Mouse (Mus musculus) C2C12 (cell line): ENCODE measurements around the gene Pla2g12b. TPM values are rescaled to one million over a fixed set of nuclear protein-coding genes. Genes with fewer than 3 reads are reported as not detected.
"Not testable (repeated sequence)": the region's sequence is repeated elsewhere in the genome, so short reads cannot be mapped to it uniquely, and the experiment has no call there.

Experiments used
- H3K27me3 ChIP-seq: one replicate; pipeline ENCODE4 v1.6.1; 2011; ENCODE audit not compliant: control insufficient read depth, insufficient read depth, insufficient read length
- H3K36me3 ChIP-seq: one replicate; pipeline ENCODE4 v1.6.1; 2011; ENCODE audit not compliant: control insufficient read depth, insufficient read depth
- H3K4me3 ChIP-seq: one replicate; pipeline ENCODE4 v1.5.1; 2011; ENCODE audit warnings: mild to moderate bottlenecking, control low read depth; ENCODE audit not compliant: poor library complexity, insufficient read depth, severe bottlenecking
- H3K79me2 ChIP-seq: one replicate; pipeline ENCODE4 v1.6.1; 2011; ENCODE audit not compliant: control insufficient read depth, insufficient read depth
- H3K79me3 ChIP-seq: one replicate; pipeline ENCODE4 v1.6.1; 2011; ENCODE audit warnings: low read depth, control low read depth
- H3ac ChIP-seq: one replicate; pipeline ENCODE3; 2011; ENCODE audit warnings: low read depth; ENCODE audit not compliant: control insufficient read depth, insufficient read length
- CEBPB ChIP-seq: IDR thresholded peaks from one replicate; pipeline ENCODE4 v1.6.1; 2011; ENCODE audit warnings: low read depth, mild to moderate bottlenecking, control low read depth, moderate library complexity
- CTCF ChIP-seq: IDR thresholded peaks from one replicate; pipeline ENCODE4 v1.5.1; 2011; ENCODE audit not compliant: control insufficient read depth, insufficient read depth, insufficient read length
- FOSL1 ChIP-seq: IDR thresholded peaks from one replicate; pipeline ENCODE4 v1.8.0; 2011; ENCODE audit warnings: mild to moderate bottlenecking, low read length; ENCODE audit not compliant: poor library complexity, insufficient read depth, severe bottlenecking
- MAX ChIP-seq: IDR thresholded peaks from one replicate; pipeline ENCODE4 v1.6.1; 2011; ENCODE audit warnings: mild to moderate bottlenecking, control low read depth
- MYOD1 ChIP-seq: IDR thresholded peaks from one replicate; pipeline ENCODE4 v1.6.1; 2011; ENCODE audit warnings: low read depth; ENCODE audit not compliant: control insufficient read depth, insufficient read length
- MYOG ChIP-seq: IDR thresholded peaks from one replicate; pipeline ENCODE4 v1.6.1; 2011; ENCODE audit not compliant: control insufficient read depth, insufficient read length; ENCODE audit errors: extremely low read depth
- USF1 ChIP-seq: IDR thresholded peaks from one replicate; pipeline ENCODE4 v1.6.1; 2011; ENCODE audit warnings: low read depth, mild to moderate bottlenecking, control low read depth, moderate library complexity
- polyA plus RNA-seq: library from polyadenylated mRNA; unstranded; fragments of >200 nt; fragmentation: generic; extraction: Trizol; gene quantifications from one replicate; pipeline ENCODE4 v1.2.1, GENCODE M21; 2012; ENCODE audit warnings: missing spikeins

The Pla2g12b gene
- polyA plus RNA-seq, 1 experiment, result not detected

DNA sequence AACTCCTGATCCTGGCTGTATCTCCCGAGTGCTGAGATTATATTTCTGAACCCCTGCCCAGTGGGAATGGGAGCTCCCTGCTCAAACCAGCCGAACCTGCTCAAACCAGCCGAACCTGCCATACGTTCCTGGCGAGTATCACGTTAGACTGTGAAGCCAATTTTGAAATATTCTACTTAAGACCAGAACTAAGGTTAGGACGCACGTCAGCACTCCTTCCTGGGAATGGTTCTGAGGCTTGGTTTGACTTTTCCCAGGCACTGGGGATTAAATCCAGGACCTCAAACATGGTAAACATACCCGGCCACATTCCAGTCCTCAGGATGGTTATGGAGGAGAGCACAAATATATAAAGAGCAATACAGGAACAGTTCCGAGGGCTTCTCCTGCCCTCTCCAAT, 25.6 kb upstream of the Pla2g12b start:
- TF ChIP-seq MYOG (no peak), CTCF (no peak), CEBPB (no peak), MAX (no peak), FOSL1 (no peak), USF1 (no peak), MYOD1 (no peak)
- Histone ChIP-seq H3K79me2 (no peaks in the 10 kb centered on the region), H3K79me3 (no peaks in the 10 kb centered on the region), H3K4me3 (no peak overlapping the region), H3K36me3 (peaks cover 18% of the 10 kb centered on the region), H3ac (no peak overlapping the region), H3K27me3 (no peaks in the 10 kb centered on the region)

DNA sequence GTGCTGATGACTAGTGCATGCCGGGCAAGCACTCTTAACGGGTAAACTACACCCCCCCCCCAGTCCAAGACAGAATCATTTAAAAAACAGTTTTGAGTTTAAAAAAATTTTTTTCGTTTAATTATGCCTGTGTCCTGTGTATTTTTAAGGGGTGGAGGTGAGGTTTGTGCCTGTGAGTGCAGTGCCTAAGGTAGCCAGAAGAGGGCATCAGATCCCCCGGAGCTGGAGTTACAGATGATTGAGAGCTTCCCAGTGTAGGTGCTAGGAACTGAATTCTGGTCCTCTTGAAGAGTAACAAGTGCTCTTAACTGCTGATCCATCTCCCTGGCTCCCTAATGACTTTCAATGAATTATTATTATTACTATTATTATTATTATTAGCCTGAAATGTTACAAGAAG, 24.7 kb upstream of the Pla2g12b start:
- no peak for TF ChIP-seq CEBPB
- no peak for TF ChIP-seq FOSL1
- no peak for TF ChIP-seq MAX
- no peak for TF ChIP-seq CTCF
- no peak for TF ChIP-seq MYOG
- no peak for TF ChIP-seq USF1
- TF ChIP-seq MYOD1, result no peak
- H3ac ChIP-seq, result no peak overlapping the region

DNA sequence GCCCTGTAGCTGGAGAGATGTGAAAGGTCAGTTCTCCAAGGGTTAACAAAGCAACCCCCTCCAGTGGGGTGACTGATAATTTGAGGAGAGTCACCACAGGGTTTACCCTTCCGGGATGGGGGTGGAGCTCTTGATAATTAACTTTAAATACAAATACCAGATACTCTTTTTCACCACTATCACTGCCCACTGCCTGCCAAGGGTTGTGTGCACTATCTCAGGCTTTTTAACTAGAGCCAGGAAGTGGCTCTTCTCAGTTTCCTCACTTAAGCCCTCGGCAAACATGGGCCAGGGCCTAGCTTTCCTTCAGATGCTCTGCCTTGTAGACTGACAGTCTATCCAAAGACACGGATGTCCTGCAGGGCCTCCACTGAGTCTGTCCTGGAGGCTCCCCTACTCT, 23.5 kb upstream of the Pla2g12b start:
- no peak overlapping the region for H3K4me3 ChIP-seq
- no peaks in the 10 kb centered on the region for H3K79me2 ChIP-seq
- no peak overlapping the region for H3ac ChIP-seq
- TF ChIP-seq FOSL1 (no peak), USF1 (no peak), MYOD1 (no peak), CTCF (no peak), CEBPB (no peak), MYOG (no peak), MAX (no peak)
- H3K36me3 ChIP-seq, result peaks cover 6% of the 10 kb centered on the region
- H3K27me3 ChIP-seq, result no peaks in the 10 kb centered on the region
- no peaks in the 10 kb centered on the region for H3K79me3 ChIP-seq

More for the DNA sequence above, 24.7 kb upstream of the Pla2g12b start:
- Histone ChIP-seq H3K79me2 (no peaks in the 10 kb centered on the region), H3K36me3 (peaks cover 10% of the 10 kb centered on the region), H3K27me3 (no peaks in the 10 kb centered on the region), H3K79me3 (no peaks in the 10 kb centered on the region), H3K4me3 (no peak overlapping the region)

DNA sequence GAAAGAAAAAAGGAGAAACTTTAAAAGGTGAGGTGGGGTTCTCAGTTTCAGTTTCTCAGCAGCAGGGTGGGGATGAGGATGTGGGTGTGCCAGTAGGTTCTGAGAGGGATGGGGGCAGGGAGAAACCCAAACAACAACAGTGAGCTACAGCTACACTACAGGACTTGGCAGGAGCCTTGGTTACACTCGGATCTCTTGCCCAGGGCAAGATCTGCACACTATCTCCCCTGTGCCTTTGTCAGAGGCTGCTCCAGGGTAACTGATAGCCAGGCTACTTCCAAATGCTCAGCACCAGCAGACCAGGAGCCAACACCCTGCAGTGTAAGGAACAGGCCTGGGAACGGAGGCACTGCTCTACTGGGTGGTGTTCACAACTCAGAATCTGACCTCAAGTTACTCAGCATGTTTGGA, 23.0 kb upstream of the Pla2g12b start:
- no peak overlapping the region for H3K4me3 ChIP-seq
- no peaks in the 10 kb centered on the region for H3K27me3 ChIP-seq
- no peaks in the 10 kb centered on the region for H3K79me3 ChIP-seq
- H3K79me2 ChIP-seq, result no peaks in the 10 kb centered on the region
- no peak overlapping the region for H3ac ChIP-seq
- H3K36me3 ChIP-seq, result peaks cover 6% of the 10 kb centered on the region
- no peak for TF ChIP-seq MAX
- no peak for TF ChIP-seq MYOD1
- TF ChIP-seq MYOG, result no peak
- no peak for TF ChIP-seq CEBPB
- no peak for TF ChIP-seq USF1
- no peak for TF ChIP-seq CTCF
- TF ChIP-seq FOSL1, result no peak

DNA sequence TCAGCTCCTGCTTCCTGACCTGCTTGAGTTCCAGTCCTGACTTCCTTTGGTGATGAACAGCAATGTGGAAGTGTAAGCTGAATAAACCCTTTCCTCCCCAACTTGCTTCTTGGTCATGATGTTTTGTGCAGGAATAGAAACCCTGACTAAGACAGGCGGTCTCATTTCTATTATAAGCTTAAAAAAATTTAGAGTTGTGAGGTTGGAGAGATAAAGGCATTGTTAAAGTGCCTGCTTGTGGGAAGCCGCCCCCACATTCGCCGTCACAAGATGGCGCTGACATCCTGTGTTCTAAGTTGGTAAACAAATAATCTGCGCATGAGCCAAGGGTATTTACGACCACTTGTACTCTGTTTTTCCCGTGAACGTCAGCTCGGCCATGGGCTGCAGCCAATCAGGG, 21.9 kb upstream of the Pla2g12b start:
- H3K27me3 ChIP-seq, H3K79me2 ChIP-seq, H3K36me3 ChIP-seq, H3K4me3 ChIP-seq, H3ac ChIP-seq, H3K79me3 ChIP-seq: not testable (repeated sequence)

DNA sequence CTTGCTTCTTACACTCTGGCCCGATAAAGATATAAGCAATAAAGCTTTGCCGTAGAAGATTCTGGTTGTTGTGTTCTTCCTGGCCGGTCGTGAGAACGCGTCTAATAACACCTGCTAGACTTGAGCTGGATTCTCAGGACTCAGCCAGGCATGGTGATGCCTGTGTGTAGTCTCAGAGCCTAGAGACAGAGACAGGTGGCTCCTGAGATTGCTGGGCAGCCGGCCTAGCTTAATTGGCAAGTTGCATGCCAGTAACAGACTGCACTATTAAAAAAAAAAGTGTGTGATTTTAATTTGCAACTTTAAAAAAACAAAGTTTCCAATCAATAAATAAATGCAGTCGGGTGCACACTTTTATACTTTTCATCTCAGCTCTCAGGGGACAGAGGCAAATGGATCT, 16.5 kb upstream of the Pla2g12b start:
- Histone ChIP-seq H3K27me3 (no peaks in the 10 kb centered on the region), H3K79me2 (no peaks in the 10 kb centered on the region), H3K79me3 (no peaks in the 10 kb centered on the region), H3K4me3 (no peak overlapping the region), H3K36me3 (no peaks in the 10 kb centered on the region), H3ac (no peak overlapping the region)
- TF ChIP-seq MYOG (no peak), FOSL1 (no peak), MAX (no peak), CEBPB (no peak), USF1 (no peak), CTCF (no peak), MYOD1 (no peak)

DNA sequence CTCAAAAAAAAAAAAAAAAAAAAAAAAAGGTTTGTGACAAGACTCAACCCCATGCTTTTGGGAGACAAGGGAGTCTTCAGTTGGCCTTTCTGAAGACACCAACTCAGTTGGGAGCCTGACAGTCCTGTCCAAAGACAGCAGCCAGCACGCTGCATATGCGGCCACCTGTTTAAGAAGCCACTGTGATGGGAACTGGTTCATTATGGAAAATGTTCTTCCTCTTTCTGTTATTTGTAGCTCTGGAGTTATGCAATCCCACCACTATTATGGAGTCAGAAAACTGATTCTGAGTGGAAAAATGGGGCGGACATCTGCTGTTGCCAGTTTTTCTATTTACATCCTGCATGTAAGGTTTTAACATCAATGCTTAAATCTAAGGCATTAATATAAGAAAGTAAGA, 13.8 kb upstream of the Pla2g12b start:
- TF ChIP-seq FOSL1 (no peak), MAX (no peak), CEBPB (no peak), CTCF (no peak), MYOG (no peak)
- Histone ChIP-seq H3K36me3 (no peaks in the 10 kb centered on the region), H3ac (no peak overlapping the region), H3K4me3 (no peak overlapping the region), H3K27me3 (no peaks in the 10 kb centered on the region), H3K79me3 (no peaks in the 10 kb centered on the region), H3K79me2 (no peaks in the 10 kb centered on the region)
